Mouse (Mus musculus) limb, embryonic 11.5 days (tissue): Measurements from ENCODE around the gene Aqp9. TPM values are rescaled to one million over a fixed set of nuclear protein-coding genes. Genes with fewer than 3 reads are reported as not detected.

Experiments
- ATAC-seq: fragments of 200-750 bp; cut with Nextera tagmentation; 2 replicates; pipeline ENCODE4 v1.8.0; 2017; ENCODE audit warnings: low read depth; ENCODE audit not compliant: insufficient number of reproducible peaks, low FRiP score, low TSS enrichment
- DNase-seq: peaks from one replicate; pipeline ENCODE4 v3.0.0-alpha.2; 2015; ENCODE audit warnings: low spot score
- H3K27ac ChIP-seq: fragments of 300-500 bp; sonication (generic); replicated peaks from 2 replicates; pipeline ENCODE4 v1.5.1; 2014; ENCODE audit warnings: low read depth, mild to moderate bottlenecking, low read length
- H3K27me3 ChIP-seq: fragments of 300-500 bp; sonication (generic); 2 replicates; pipeline ENCODE4 v1.6.1; 2014; ENCODE audit warnings: mild to moderate bottlenecking, low read length, mixed read lengths; ENCODE audit not compliant: control insufficient read depth, insufficient read depth
- H3K36me3 ChIP-seq: fragments of 300-500 bp; sonication (generic); 2 replicates; pipeline ENCODE4 v1.6.1; 2014; ENCODE audit warnings: mild to moderate bottlenecking, low read length, moderate library complexity, mixed read lengths; ENCODE audit not compliant: control insufficient read depth, insufficient read depth
- H3K4me1 ChIP-seq: fragments of 300-500 bp; sonication (generic); 2 replicates; pipeline ENCODE4 v1.6.1; 2014; ENCODE audit warnings: low read length, mixed read lengths; ENCODE audit not compliant: control insufficient read depth, insufficient read depth
- H3K4me2 ChIP-seq: fragments of 300-500 bp; sonication (generic); 2 replicates; pipeline ENCODE4 v1.6.1; 2014; ENCODE audit warnings: low read depth, mild to moderate bottlenecking, moderate library complexity; ENCODE audit not compliant: severe bottlenecking
- H3K4me3 ChIP-seq: fragments of 300-500 bp; sonication (generic); 2 replicates; pipeline ENCODE4 v1.5.1; 2014; ENCODE audit warnings: low read depth, low read length
- H3K9ac ChIP-seq: fragments of 300-500 bp; sonication (generic); 2 replicates; pipeline ENCODE4 v1.6.1; 2014; ENCODE audit warnings: mild to moderate bottlenecking, low read length
- H3K9me3 ChIP-seq: fragments of 300-500 bp; sonication (generic); 2 replicates; pipeline ENCODE4 v1.6.1; 2016; ENCODE audit warnings: low read length; ENCODE audit not compliant: control insufficient read depth
- WGBS: fragments of 180-500 bp; shearing (Covaris S2); extraction: QIAGEN DNeasy Blood & Tissue Kit; methylation state at CpG from one replicate; pipeline ENCODE4 v1.1.7; 2014; 5-methylcytosine and 5-hydroxymethylcytosine counted together
- polyA plus RNA-seq: library from polyadenylated mRNA; unstranded; fragments of >200 nt; fragmentation: Nextera tagmentation; extraction: Ambion mirVana; gene quantifications from 2 replicates; pipeline ENCODE4 v1.2.1, GENCODE M21; 2014

Aqp9 gene
- polyA plus RNA-seq, 1 experiment from 2014 or later = not detected

DNA sequence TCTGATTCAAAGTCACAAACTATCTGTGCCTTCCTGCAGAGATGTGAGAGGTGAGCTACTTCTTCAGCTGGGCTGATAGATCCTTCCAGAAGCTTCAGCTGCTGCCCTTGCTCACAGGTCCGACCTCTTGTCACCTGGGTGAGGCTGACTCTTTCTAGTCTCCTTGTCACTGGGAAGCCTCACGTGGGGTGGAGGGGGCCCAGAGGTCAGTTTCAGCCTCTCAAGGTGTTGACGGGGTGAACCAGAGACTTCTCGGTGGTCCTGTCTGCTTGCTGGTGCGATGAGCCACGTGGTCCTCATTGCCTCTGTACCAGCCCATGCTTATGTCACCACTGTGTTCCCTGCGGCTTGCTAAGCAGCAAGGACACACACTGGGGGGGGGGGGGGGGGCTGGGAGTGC is 96.0 kb downstream of the Aqp9 start:
- H3K9ac ChIP-seq = no peak overlapping the region
- 66% methylated on average over 7 of the region's 7 CpGs for WGBS
- H3K4me1 ChIP-seq = 0 out of 2 replicates have a peak, but pooled peaks cover 2% of the 10 kb centered on the region
- H3K36me3 ChIP-seq = no peaks in the 10 kb centered on the region
- H3K4me3 ChIP-seq = no peak overlapping the region
- no peak for DNase-seq
- no peaks in the 10 kb centered on the region for H3K9me3 ChIP-seq
- no peak overlapping the region for H3K4me2 ChIP-seq
- no peaks in the 10 kb centered on the region for H3K27me3 ChIP-seq
- H3K27ac ChIP-seq = no peak overlapping the region
- no peak for ATAC-seq

DNA sequence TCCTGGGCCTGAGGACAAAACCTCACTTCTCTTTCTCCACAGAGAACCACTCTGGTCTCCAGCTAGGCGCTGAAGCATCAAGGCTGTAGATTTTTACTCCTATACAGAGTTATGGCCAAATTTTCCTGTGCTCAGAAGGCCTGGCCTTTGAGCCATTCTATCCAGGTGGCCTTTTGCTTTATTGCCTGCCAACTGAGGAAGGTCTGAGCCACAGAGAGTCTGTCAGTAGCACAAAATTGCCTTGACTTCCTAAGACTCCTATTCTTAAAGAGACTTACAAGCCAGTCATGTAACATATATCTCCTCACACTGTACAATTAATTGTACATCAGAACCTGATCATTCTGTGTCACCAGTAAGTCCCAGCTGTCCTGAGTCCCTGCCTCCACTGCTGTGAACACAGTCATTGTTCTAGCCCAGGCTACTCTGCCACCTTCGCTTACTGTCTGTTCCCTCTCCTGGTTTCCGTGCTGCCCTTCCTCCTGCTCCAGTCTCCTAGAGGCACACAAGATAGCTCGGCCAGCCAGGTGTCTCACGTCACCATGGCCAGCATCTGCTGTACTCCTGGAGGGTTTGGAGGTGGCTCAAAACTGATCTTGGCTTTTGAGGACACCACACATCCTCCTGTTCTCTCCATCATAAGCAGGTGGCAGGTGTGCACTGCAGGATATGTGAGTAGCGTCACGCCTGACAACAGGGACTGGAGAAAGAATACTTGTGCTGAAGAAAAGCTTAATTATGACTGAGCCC is 96.7 kb downstream of the Aqp9 start:
- H3K36me3 ChIP-seq = no peaks in the 10 kb centered on the region
- no peak overlapping the region for H3K27ac ChIP-seq
- 0 out of 2 replicates have a peak, but pooled peaks cover 2% of the 10 kb centered on the region for H3K4me1 ChIP-seq
- H3K9ac ChIP-seq = no peak overlapping the region
- DNase-seq (no peak), ATAC-seq (no peak)
- no peaks in the 10 kb centered on the region for H3K9me3 ChIP-seq
- no peak overlapping the region for H3K4me2 ChIP-seq
- no peak overlapping the region for H3K4me3 ChIP-seq
- H3K27me3 ChIP-seq = no peaks in the 10 kb centered on the region
- 79% methylated on average over 7 of the region's 7 CpGs for WGBS

DNA sequence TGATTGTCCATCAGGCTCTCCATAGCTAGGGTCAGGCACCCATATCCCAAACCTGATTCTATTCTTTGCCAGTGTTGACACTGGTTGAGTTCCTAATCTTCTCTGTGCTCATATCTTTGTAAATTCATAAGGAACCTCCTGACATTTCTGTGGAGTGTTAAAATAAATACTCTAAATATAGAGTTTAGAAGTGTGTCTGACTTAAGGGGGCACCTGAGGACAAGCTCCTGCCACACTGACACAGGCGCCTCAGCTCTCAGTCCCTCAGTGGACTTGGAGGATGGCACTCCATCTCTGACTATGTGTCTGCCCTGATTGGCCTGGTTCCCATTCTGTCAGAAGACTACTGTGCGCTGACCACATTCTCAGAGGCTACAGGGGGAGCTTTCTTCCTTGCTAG is 97.9 kb downstream of the Aqp9 start:
- 86% methylated on average over 2 of the region's 2 CpGs for WGBS
- Histone ChIP-seq H3K36me3 (no peaks in the 10 kb centered on the region), H3K4me3 (no peak overlapping the region), H3K4me2 (no peak overlapping the region), H3K4me1 (0 out of 2 replicates have a peak, but pooled peaks cover 2% of the 10 kb centered on the region), H3K9me3 (no peaks in the 10 kb centered on the region), H3K9ac (no peak overlapping the region; the same call in 1 of the 2 replicates), H3K27me3 (no peaks in the 10 kb centered on the region), H3K27ac (no peak overlapping the region)
- DNase-seq = no peak
- ATAC-seq = no peak

GRCm38 (mm10) chr9:71068866-71069390 is 99.6 kb downstream of the Aqp9 start:
- H3K27me3 ChIP-seq = no peaks in the 10 kb centered on the region
- no peak overlapping the region for H3K4me3 ChIP-seq
- no peak overlapping the region for H3K4me2 ChIP-seq
- H3K36me3 ChIP-seq = no peaks in the 10 kb centered on the region
- DNase-seq (no peak), ATAC-seq (no peak)
- 34% methylated on average over 6 of the region's 6 CpGs for WGBS
- H3K4me1 ChIP-seq = 0 out of 2 replicates have a peak, but pooled peaks cover 2% of the 10 kb centered on the region
- H3K27ac ChIP-seq = no peak overlapping the region
- H3K9ac ChIP-seq = no peak overlapping the region
- no peaks in the 10 kb centered on the region for H3K9me3 ChIP-seq

- H3K4me3 ChIP-seq = no peak overlapping the region
- H3K9ac ChIP-seq = no peak overlapping the region
- DNase-seq (no peak), ATAC-seq (no peak)
- no peaks in the 10 kb centered on the region for H3K27me3 ChIP-seq
- H3K36me3 ChIP-seq = no peaks in the 10 kb centered on the region
- WGBS = 83% methylated on average over 5 of the region's 5 CpGs
- no peaks in the 10 kb centered on the region for H3K9me3 ChIP-seq
- H3K27ac ChIP-seq = no peak overlapping the region
- H3K4me2 ChIP-seq = no peak overlapping the region
- 0 out of 2 replicates have a peak, but pooled peaks cover 2% of the 10 kb centered on the region for H3K4me1 ChIP-seq
These were observed 101.3 kb downstream of the Aqp9 start for GRCm38 (mm10) chr9:71067156-71067555.

GRCm38 (mm10) chr9:71066491-71066890 is 102.0 kb downstream of the Aqp9 start:
- Histone ChIP-seq H3K9ac (no peak overlapping the region), H3K27ac (no peak overlapping the region), H3K36me3 (no peaks in the 10 kb centered on the region), H3K4me3 (no peak overlapping the region), H3K4me2 (no peak overlapping the region), H3K4me1 (0 out of 2 replicates have a peak, but pooled peaks cover 2% of the 10 kb centered on the region), H3K27me3 (no peaks in the 10 kb centered on the region), H3K9me3 (no peaks in the 10 kb centered on the region)
- WGBS = 66% methylated on average over 7 of the region's 7 CpGs
- DNase-seq = no peak
- ATAC-seq = no peak

GRCm38 (mm10) chr9:71065343-71065875 is 103.1 kb downstream of the Aqp9 start:
- no peak overlapping the region for H3K4me2 ChIP-seq
- H3K27ac ChIP-seq = no peak overlapping the region
- DNase-seq (no peak), ATAC-seq (no peak)
- H3K27me3 ChIP-seq = no peaks in the 10 kb centered on the region
- no peak overlapping the region for H3K9ac ChIP-seq
- 63% methylated on average over 6 of the region's 6 CpGs for WGBS
- no peak overlapping the region for H3K4me3 ChIP-seq
- no peaks in the 10 kb centered on the region for H3K36me3 ChIP-seq
- H3K4me1 ChIP-seq = 0 out of 2 replicates have a peak, but pooled peaks cover 2% of the 10 kb centered on the region
- no peaks in the 10 kb centered on the region for H3K9me3 ChIP-seq

- Histone ChIP-seq H3K4me3 (no peak overlapping the region), H3K9me3 (no peaks in the 10 kb centered on the region), H3K36me3 (no peaks in the 10 kb centered on the region), H3K27me3 (no peaks in the 10 kb centered on the region), H3K4me2 (no peak overlapping the region), H3K9ac (no peak overlapping the region), H3K27ac (no peak overlapping the region), H3K4me1 (0 out of 2 replicates have a peak, but pooled peaks cover 2% of the 10 kb centered on the region)
- ATAC-seq = no peak
- DNase-seq = no peak
- WGBS = 88% methylated on average over 8 of the region's 8 CpGs
These were observed 104.1 kb downstream of the Aqp9 start for GRCm38 (mm10) chr9:71064291-71064840.
